Mouse (Mus musculus): Measurements from ENCODE around the gene Cttnbp2.

DNA sequence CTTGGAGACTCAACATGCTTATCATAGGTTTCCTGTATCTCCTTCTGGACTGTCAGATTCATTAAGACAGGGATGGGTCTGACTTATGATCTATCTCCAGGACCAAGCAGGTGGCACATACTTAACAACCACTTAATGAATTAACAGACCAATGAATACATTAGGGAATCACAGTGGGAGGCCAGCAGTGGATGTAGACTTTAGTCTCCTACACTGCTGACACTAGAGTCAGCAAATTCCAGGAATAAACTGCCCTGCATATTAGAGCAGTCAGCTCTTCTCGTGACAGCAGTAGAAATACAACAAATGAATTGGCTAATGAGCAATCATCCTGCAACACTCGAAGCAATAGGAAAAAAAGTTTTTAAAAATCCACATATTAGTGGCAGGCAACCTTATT lies 29.2 kb upstream of the Cttnbp2 start:
- TF ChIP-seq POLR2A (IDR thresholded peaks at IDR 0.05; ENCODE audit: insufficient read length, low read depth) (no peak), CEBPB (IDR thresholded peaks at IDR 0.05; ENCODE audit: insufficient read depth, poor library complexity, severe bottlenecking) (no peak), USF1 (IDR thresholded peaks at IDR 0.05; ENCODE audit: low read depth) (no peak), TCF12 (IDR thresholded peaks at IDR 0.05; ENCODE audit: insufficient read depth, poor library complexity, severe bottlenecking) (no peak), POLR2AphosphoS2 (IDR thresholded peaks at IDR 0.05; ENCODE audit: insufficient read length, low read depth) (no peak), MAX (IDR thresholded peaks at IDR 0.05; ENCODE audit: low read depth) (no peak), MYOG (IDR thresholded peaks at IDR 0.05; ENCODE audit: control insufficient read depth in 1 of 3, insufficient read depth in 1 of 3, insufficient read length in 2 of 3, low read depth in 2 of 3) (no peak), E2F4 (IDR thresholded peaks at IDR 0.05; ENCODE audit: insufficient read depth) (no peak), TCF3 (IDR thresholded peaks at IDR 0.05; ENCODE audit: insufficient read length, low read depth) (no peak), REST (IDR thresholded peaks at IDR 0.05; ENCODE audit: insufficient read depth, insufficient read length) (no peak), MYOD1 (IDR thresholded peaks at IDR 0.05; ENCODE audit: control insufficient read depth in 1 of 3, insufficient read length in 2 of 3, low read depth in 2 of 3) (no peak)

Data from myocyte (in vitro differentiated cells).